Mouse (Mus musculus): ENCODE measurements around the gene Fam53b. TPM values are rescaled to one million over a fixed set of nuclear protein-coding genes. Genes with fewer than 3 reads are reported as not detected.
A peak's percentile ranks its signal among the peaks of the same experiment; 100 is the strongest.

Gene Fam53b
- polyA plus RNA-seq, 1 experiment from 2014 or later: 20.4 TPM

GRCm38 (mm10) chr7:132814089-132814450 is 384 bp upstream of the Fam53b start:
- H3K36me3 ChIP-seq (ENCODE audit: control insufficient read depth, insufficient read depth, low read length): no peaks in the 10 kb centered on the region
- H3K4me2 ChIP-seq: peak overlapping the region; percentile 95
- no peak overlapping the region for H3K27ac ChIP-seq (ENCODE audit: low read depth, low read length)
- WGBS: 2% methylated on average over 7 of the region's 7 CpGs
- H3K4me3 ChIP-seq (ENCODE audit: low read depth, low read length): peak overlapping the region; percentile 81
- DNase-seq (ENCODE audit: low spot score): no peak
- ATAC-seq (replicated peaks; ENCODE audit: low FRiP score): no peak
- peak overlapping the region; percentile 89 for H3K9ac ChIP-seq (ENCODE audit: low read depth, low read length)
- H3K4me1 ChIP-seq (replicated peaks; ENCODE audit: control insufficient read depth, insufficient read depth, low read length): peaks cover 23% of the 10 kb centered on the region
- no peaks in the 10 kb centered on the region for H3K27me3 ChIP-seq (replicated peaks; ENCODE audit: control insufficient read depth, insufficient read depth, low read length)
- H3K9me3 ChIP-seq (ENCODE audit: control insufficient read depth, low read length): no peaks in the 10 kb centered on the region

- Histone ChIP-seq H3K9ac (ENCODE audit: low read depth, low read length) (peak overlapping the region; percentile 89), H3K27ac (ENCODE audit: low read depth, low read length) (peak overlapping the region; percentile 84), H3K36me3 (ENCODE audit: control insufficient read depth, insufficient read depth, low read length) (no peaks in the 10 kb centered on the region), H3K4me3 (ENCODE audit: low read depth, low read length) (peak overlapping the region; percentile 81), H3K4me1 (replicated peaks; ENCODE audit: control insufficient read depth, insufficient read depth, low read length) (peaks cover 34% of the 10 kb centered on the region), H3K4me2 (peak overlapping the region; percentile 95), H3K27me3 (replicated peaks; ENCODE audit: control insufficient read depth, insufficient read depth, low read length) (no peaks in the 10 kb centered on the region), H3K9me3 (ENCODE audit: control insufficient read depth, low read length) (no peaks in the 10 kb centered on the region)
- WGBS: under 1% methylated on average over 56 of the region's 59 CpGs
- peak; percentile 39 for ATAC-seq (replicated peaks; ENCODE audit: low FRiP score)
- DNase-seq (ENCODE audit: low spot score): peak; percentile 75
Observed at GRCm38 (mm10) chr7:132812619-132813415, 869 bp downstream of the Fam53b start.

- H3K9ac ChIP-seq (ENCODE audit: low read depth, low read length): peak overlapping the region; percentile 89
- peak overlapping the region; percentile 84 for H3K27ac ChIP-seq (ENCODE audit: low read depth, low read length)
- DNase-seq (ENCODE audit: low spot score): peak; percentile 61
- ATAC-seq (replicated peaks; ENCODE audit: low FRiP score): peak; percentile 24
- H3K4me1 ChIP-seq (replicated peaks; ENCODE audit: control insufficient read depth, insufficient read depth, low read length): peaks cover 42% of the 10 kb centered on the region
- H3K9me3 ChIP-seq (ENCODE audit: control insufficient read depth, low read length): no peaks in the 10 kb centered on the region
- H3K4me3 ChIP-seq (ENCODE audit: low read depth, low read length): peak overlapping the region; percentile 81
- peak overlapping the region; percentile 95 for H3K4me2 ChIP-seq
- no peaks in the 10 kb centered on the region for H3K27me3 ChIP-seq (replicated peaks; ENCODE audit: control insufficient read depth, insufficient read depth, low read length)
- WGBS: 6% methylated on average over 23 of the region's 23 CpGs
- H3K36me3 ChIP-seq (ENCODE audit: control insufficient read depth, insufficient read depth, low read length): no peaks in the 10 kb centered on the region
Observed at GRCm38 (mm10) chr7:132811716-132812618, 1.7 kb downstream of the Fam53b start.

GRCm38 (mm10) chr7:132810879-132811278 is 2.8 kb downstream of the Fam53b start:
- peaks cover 51% of the 10 kb centered on the region for H3K4me1 ChIP-seq (replicated peaks; ENCODE audit: control insufficient read depth, insufficient read depth, low read length)
- no peaks in the 10 kb centered on the region for H3K36me3 ChIP-seq (ENCODE audit: control insufficient read depth, insufficient read depth, low read length)
- H3K27me3 ChIP-seq (replicated peaks; ENCODE audit: control insufficient read depth, insufficient read depth, low read length): no peaks in the 10 kb centered on the region
- H3K4me3 ChIP-seq (ENCODE audit: low read depth, low read length): no peak overlapping the region
- no peaks in the 10 kb centered on the region for H3K9me3 ChIP-seq (ENCODE audit: control insufficient read depth, low read length)
- ATAC-seq (replicated peaks; ENCODE audit: low FRiP score): peak; percentile 63
- WGBS: 90% methylated on average over 1 of the region's 1 CpGs
- H3K4me2 ChIP-seq: peak overlapping the region; percentile 95
- H3K9ac ChIP-seq (ENCODE audit: low read depth, low read length): no peak overlapping the region
- DNase-seq (ENCODE audit: low spot score): peak; percentile 84
- peak overlapping the region; percentile 58; the same call in 1 of the 2 replicates for H3K27ac ChIP-seq (ENCODE audit: low read depth, low read length)

GRCm38 (mm10) chr7:132810368-132810767 is 3.3 kb downstream of the Fam53b start:
- no peaks in the 10 kb centered on the region for H3K27me3 ChIP-seq (replicated peaks; ENCODE audit: control insufficient read depth, insufficient read depth, low read length)
- ATAC-seq (replicated peaks; ENCODE audit: low FRiP score): no peak
- peak overlapping the region; percentile 58; the same call in 1 of the 2 replicates for H3K27ac ChIP-seq (ENCODE audit: low read depth, low read length)
- H3K9me3 ChIP-seq (ENCODE audit: control insufficient read depth, low read length): no peaks in the 10 kb centered on the region
- H3K9ac ChIP-seq (ENCODE audit: low read depth, low read length): 0 out of 2 replicates have a peak overlapping the region, but pooled peaks have one; percentile 46
- H3K36me3 ChIP-seq (ENCODE audit: control insufficient read depth, insufficient read depth, low read length): no peaks in the 10 kb centered on the region
- H3K4me2 ChIP-seq: peak overlapping the region; percentile 95; the same call in 1 of the 2 replicates
- H3K4me1 ChIP-seq (replicated peaks; ENCODE audit: control insufficient read depth, insufficient read depth, low read length): peaks cover 56% of the 10 kb centered on the region
- DNase-seq (ENCODE audit: low spot score): no peak
- no peak overlapping the region for H3K4me3 ChIP-seq (ENCODE audit: low read depth, low read length)
- 36% methylated on average over 6 of the region's 6 CpGs for WGBS

GRCm38 (mm10) chr7:132809721-132810120 is 4.0 kb downstream of the Fam53b start:
- no peaks in the 10 kb centered on the region for H3K27me3 ChIP-seq (replicated peaks; ENCODE audit: control insufficient read depth, insufficient read depth, low read length)
- peaks cover 63% of the 10 kb centered on the region for H3K4me1 ChIP-seq (replicated peaks; ENCODE audit: control insufficient read depth, insufficient read depth, low read length)
- H3K27ac ChIP-seq (ENCODE audit: low read depth, low read length): no peak overlapping the region
- no peak for ATAC-seq (replicated peaks; ENCODE audit: low FRiP score)
- H3K4me2 ChIP-seq: peak overlapping the region; percentile 53
- H3K4me3 ChIP-seq (ENCODE audit: low read depth, low read length): no peak overlapping the region
- no peaks in the 10 kb centered on the region for H3K9me3 ChIP-seq (ENCODE audit: control insufficient read depth, low read length)
- peak overlapping the region; percentile 5; the same call in 1 of the 2 replicates for H3K9ac ChIP-seq (ENCODE audit: low read depth, low read length)
- 44% methylated on average over 6 of the region's 6 CpGs for WGBS
- no peak for DNase-seq (ENCODE audit: low spot score)
- no peaks in the 10 kb centered on the region for H3K36me3 ChIP-seq (ENCODE audit: control insufficient read depth, insufficient read depth, low read length)

GRCm38 (mm10) chr7:132808841-132809682 is 4.6 kb downstream of the Fam53b start:
- Histone ChIP-seq H3K27ac (ENCODE audit: low read depth, low read length) (peak overlapping the region; percentile 81), H3K4me3 (ENCODE audit: low read depth, low read length) (0 out of 2 replicates have a peak overlapping the region, but pooled peaks have one; percentile 21), H3K4me2 (peak overlapping the region; percentile 53), H3K4me1 (replicated peaks; ENCODE audit: control insufficient read depth, insufficient read depth, low read length) (peaks cover 69% of the 10 kb centered on the region), H3K9ac (ENCODE audit: low read depth, low read length) (peak overlapping the region; percentile 50), H3K27me3 (replicated peaks; ENCODE audit: control insufficient read depth, insufficient read depth, low read length) (no peaks in the 10 kb centered on the region), H3K9me3 (ENCODE audit: control insufficient read depth, low read length) (no peaks in the 10 kb centered on the region), H3K36me3 (ENCODE audit: control insufficient read depth, insufficient read depth, low read length) (no peaks in the 10 kb centered on the region)
- WGBS: 10% methylated on average over 20 of the region's 20 CpGs
- DNase-seq (ENCODE audit: low spot score): peak; percentile 58
- ATAC-seq (replicated peaks; ENCODE audit: low FRiP score): no peak; the same call in 1 of the 2 replicates

Data from liver, embryonic 11.5 days (tissue).